ENCODE assay signal across 8 mouse cellular contexts in genomic region chr2:13793969-13794363, GRCm38 (mm10). TPM values are rescaled to one million over a fixed set of nuclear protein-coding genes. Genes with fewer than 3 reads are reported as not detected.
A peak's percentile ranks its signal among the peaks of the same experiment; 100 is the strongest.
DNase-seq lines count a peak whose midpoint lies in the region; ATAC-seq and TF ChIP-seq lines count a peak whose summit lies in the region.

TSS of gene St8sia6 (minus strand) at chr2:13794064.

- H3K27me3 ChIP-seq in kidney, embryonic 16.5 days (ENCODE audit: insufficient read depth, low read length), result peaks cover 22% of the 10 kb centered on the region
- H3K27me3 ChIP-seq in hindbrain, embryonic 14.5 days (ENCODE audit: control insufficient read depth, insufficient read depth, low read length), result peaks cover 28% of the 10 kb centered on the region
- peaks cover 21% of the 10 kb centered on the region for H3K27me3 ChIP-seq in midbrain, embryonic 14.5 days (ENCODE audit: control insufficient read depth, insufficient read depth, low read length)

- H3K9me3 ChIP-seq in kidney, embryonic 16.5 days (ENCODE audit: low read length), result no peaks in the 10 kb centered on the region
- H3K9me3 ChIP-seq in hindbrain, embryonic 14.5 days (ENCODE audit: control insufficient read depth, low read length), result no peaks in the 10 kb centered on the region
- no peaks in the 10 kb centered on the region for H3K9me3 ChIP-seq in midbrain, embryonic 14.5 days (ENCODE audit: control insufficient read depth, low read length)

- no peak for TF ChIP-seq CTCF in cortical plate, adult 2 months (IDR thresholded peaks at IDR 0.05; ENCODE audit: extremely low read depth, insufficient read depth, low read length)

- peak within 1 kb of the TSS; percentile 71 for H3K9ac ChIP-seq in kidney, embryonic 16.5 days (replicated peaks; ENCODE audit: low read length)
- H3K9ac ChIP-seq in hindbrain, embryonic 14.5 days, result peak within 1 kb of the TSS; percentile 60
- H3K9ac ChIP-seq in midbrain, embryonic 14.5 days (replicated peaks; ENCODE audit: low read length), result peak within 1 kb of the TSS; percentile 60

- no peak for ATAC-seq in kidney, embryonic 16.5 days (ENCODE audit: low FRiP score, low TSS enrichment)
- ATAC-seq in hindbrain, embryonic 14.5 days (ENCODE audit: low FRiP score), result no peak
- ATAC-seq in midbrain, embryonic 14.5 days (ENCODE audit: low FRiP score, low TSS enrichment), result no peak

- 36% methylated on average over 8 of the region's 8 CpGs for WGBS in kidney, embryonic 16.5 days
- WGBS in hindbrain, embryonic 14.5 days, result 52% methylated on average over 8 of the region's 8 CpGs
- 58% methylated on average over 8 of the region's 8 CpGs for WGBS in midbrain, embryonic 14.5 days

- TF ChIP-seq POLR2A in cortical plate, adult 2 months (IDR thresholded peaks at IDR 0.05; ENCODE audit: extremely low read depth, insufficient read depth, low read length), result no peak

- H3K4me1 ChIP-seq in kidney, embryonic 16.5 days (ENCODE audit: insufficient read depth, low read length), result peaks cover 8% of the 10 kb centered on the region; the same call in 1 of the 2 replicates
- no peaks in the 10 kb centered on the region for H3K4me1 ChIP-seq in cortical plate, adult 2 months (ENCODE audit: control insufficient read depth, insufficient read depth, low read length)
- no peaks in the 10 kb centered on the region for H3K4me1 ChIP-seq in hindbrain, embryonic 14.5 days (replicated peaks; ENCODE audit: control insufficient read depth, insufficient read depth, low read length)
- peaks cover 7% of the 10 kb centered on the region; the same call in 1 of the 2 replicates for H3K4me1 ChIP-seq in midbrain, embryonic 14.5 days (ENCODE audit: control insufficient read depth, insufficient read depth, low read length)

- H3K36me3 ChIP-seq in kidney, embryonic 16.5 days (ENCODE audit: insufficient read depth, low read length), result no peaks in the 10 kb centered on the region
- H3K36me3 ChIP-seq in hindbrain, embryonic 14.5 days (replicated peaks; ENCODE audit: control insufficient read depth, insufficient read depth), result no peaks in the 10 kb centered on the region
- no peaks in the 10 kb centered on the region for H3K36me3 ChIP-seq in midbrain, embryonic 14.5 days (ENCODE audit: control insufficient read depth, insufficient read depth, low read length)

- no peak for DNase-seq in kidney, adult 8-10 months
- no peak for DNase-seq in hindbrain, embryonic 14.5 days (ENCODE audit: low spot score)
- DNase-seq in midbrain, embryonic 14.5 days, result no peak
- DNase-seq in embryo, embryonic 11 days, result no peak
- DNase-seq in layer of hippocampus, postnatal 36 days, result no peak
- no peak for DNase-seq in thymus, postnatal 14 days

- H3K4me3 ChIP-seq in kidney, embryonic 16.5 days (ENCODE audit: low read length), result peak within 1 kb of the TSS; percentile 67
- H3K4me3 ChIP-seq in cortical plate, adult 2 months (ENCODE audit: insufficient read depth, low read length), result peak within 1 kb of the TSS; percentile 46
- H3K4me3 ChIP-seq in hindbrain, embryonic 14.5 days (replicated peaks; ENCODE audit: low read length), result peak within 1 kb of the TSS; percentile 51
- peak within 1 kb of the TSS; percentile 70 for H3K4me3 ChIP-seq in midbrain, embryonic 14.5 days (replicated peaks; ENCODE audit: low read depth, low read length)

- H3K4me2 ChIP-seq in kidney, embryonic 16.5 days (replicated peaks; ENCODE audit: low read depth, low read length), result peak within 1 kb of the TSS; percentile 98
- H3K4me2 ChIP-seq in hindbrain, embryonic 14.5 days (replicated peaks), result peak within 1 kb of the TSS; percentile 72
- H3K4me2 ChIP-seq in midbrain, embryonic 14.5 days (ENCODE audit: low read length), result peak within 1 kb of the TSS; percentile 94

- no peak within 1 kb of the TSS for H3K27ac ChIP-seq in kidney, embryonic 16.5 days (ENCODE audit: low read length)
- H3K27ac ChIP-seq in cortical plate, adult 2 months (ENCODE audit: insufficient read depth, low read length), result no peak within 1 kb of the TSS
- no peak within 1 kb of the TSS for H3K27ac ChIP-seq in hindbrain, embryonic 14.5 days
- H3K27ac ChIP-seq in midbrain, embryonic 14.5 days (replicated peaks; ENCODE audit: low read depth, low read length), result no peak within 1 kb of the TSS

RNA-seq across cellular contexts. Expression of gene St8sia6, which starts in this region (rescaled TPM):
- polyA plus RNA-seq in kidney, embryonic 16.5 days (2015; fragmentation: Nextera tagmentation; extraction: Ambion mirVana), result 3.8 and 5.6 TPM in 2 replicates
- 0.61 and 0.95 TPM in 2 replicates for polyA plus RNA-seq in cortical plate, adult 2 months (2012; rRNA removed)
- polyA plus RNA-seq in hindbrain, embryonic 14.5 days (2014; fragmentation: Nextera tagmentation; extraction: Ambion mirVana), result 2.9 and 3.9 TPM in 2 replicates
- 0.63 and 1.5 TPM in 2 replicates for polyA plus RNA-seq in midbrain, embryonic 14.5 days (2014; fragmentation: Nextera tagmentation; extraction: Ambion mirVana)
- total RNA-seq in layer of hippocampus, postnatal 36 days (2021), result 1 to 10 TPM; 2.8 to 4.4 TPM
